Mouse (Mus musculus): Measurements from ENCODE around the gene Lum.

DNA sequence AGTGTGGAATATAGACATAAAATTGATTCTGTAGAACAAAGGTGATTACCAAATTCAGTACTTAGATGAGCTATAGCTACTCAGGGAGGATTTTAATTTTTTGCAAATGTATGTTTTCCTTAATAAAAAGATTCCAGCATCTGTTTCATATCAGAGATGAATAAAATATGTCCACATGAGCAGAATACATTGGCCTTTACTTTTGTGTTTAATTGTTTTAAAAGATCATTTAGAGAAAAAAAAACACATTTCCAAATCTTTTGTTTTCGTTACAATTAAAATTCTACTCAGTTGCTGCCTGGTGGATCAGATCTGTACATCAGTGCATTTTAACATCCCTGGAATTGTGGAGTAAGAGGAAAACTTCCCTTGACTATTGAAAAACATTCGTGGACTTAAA is 41.7 kb downstream of the Lum start, which contains the start of gene Kera:
- no peak for TF ChIP-seq CTCF (IDR thresholded peaks at IDR 0.05; ENCODE audit: control insufficient read depth, insufficient read depth, insufficient replicate concordance, low read depth, low read length)
- no peak for TF ChIP-seq POLR2A (IDR thresholded peaks at IDR 0.05; ENCODE audit: control insufficient read depth, low read depth, low read length)
